Mouse (Mus musculus): ENCODE results near the gene Carm1. TPM values are rescaled to one million over a fixed set of nuclear protein-coding genes. Genes with fewer than 3 reads are reported as not detected.
A peak's percentile ranks its signal among the peaks of the same experiment; 100 is the strongest.

Gene Carm1
- polyA plus RNA-seq, 1 experiment from 2014 or later: 22.8 TPM

- WGBS: 74% methylated on average over 3 of the region's 3 CpGs
- Histone ChIP-seq H3K9me3 (replicated peaks; ENCODE audit: control insufficient read depth, low read length) (no peaks in the 10 kb centered on the region), H3K27me3 (replicated peaks; ENCODE audit: control insufficient read depth, insufficient read depth, low read length) (no peaks in the 10 kb centered on the region), H3K4me2 (ENCODE audit: low read length) (no peak overlapping the region), H3K4me1 (ENCODE audit: control insufficient read depth, insufficient read depth, low read length) (no peaks in the 10 kb centered on the region), H3K4me3 (ENCODE audit: low read depth, low read length) (no peak overlapping the region), H3K36me3 (ENCODE audit: control insufficient read depth, insufficient read depth, low read length) (peaks cover 88% of the 10 kb centered on the region), H3K27ac (ENCODE audit: low read depth, low read length) (no peak overlapping the region), H3K9ac (ENCODE audit: low read length) (no peak overlapping the region)
- ATAC-seq (no peak), DNase-seq (ENCODE audit: low spot score) (no peak)
These were observed 31.5 kb downstream of the Carm1 start for GRCm38 (mm10) chr9:21578226-21578625.

- no peak overlapping the region for H3K4me3 ChIP-seq (ENCODE audit: low read depth, low read length)
- H3K36me3 ChIP-seq (ENCODE audit: control insufficient read depth, insufficient read depth, low read length): peaks cover 92% of the 10 kb centered on the region
- H3K9ac ChIP-seq (ENCODE audit: low read length): no peak overlapping the region
- no peak overlapping the region for H3K27ac ChIP-seq (ENCODE audit: low read depth, low read length)
- WGBS: 92% methylated on average over 1 of the region's 1 CpGs
- no peaks in the 10 kb centered on the region for H3K9me3 ChIP-seq (replicated peaks; ENCODE audit: control insufficient read depth, low read length)
- no peak for ATAC-seq
- no peaks in the 10 kb centered on the region for H3K27me3 ChIP-seq (replicated peaks; ENCODE audit: control insufficient read depth, insufficient read depth, low read length)
- no peak for DNase-seq (ENCODE audit: low spot score)
- no peaks in the 10 kb centered on the region for H3K4me1 ChIP-seq (ENCODE audit: control insufficient read depth, insufficient read depth, low read length)
- H3K4me2 ChIP-seq (ENCODE audit: low read length): no peak overlapping the region
These were observed 38.7 kb downstream of the Carm1 start for GRCm38 (mm10) chr9:21585401-21585800.

- WGBS: 90% methylated on average over 23 of the region's 23 CpGs
These were observed 41.1 kb downstream of the Carm1 start for GRCm38 (mm10) chr9:21587678-21588349.

GRCm38 (mm10) chr9:21588350-21588749 is 41.7 kb downstream of the Carm1 start:
- no peak for ATAC-seq
- DNase-seq (ENCODE audit: low spot score): no peak
- Histone ChIP-seq H3K27ac (ENCODE audit: low read depth, low read length) (no peak overlapping the region), H3K4me2 (ENCODE audit: low read length) (no peak overlapping the region), H3K4me1 (ENCODE audit: control insufficient read depth, insufficient read depth, low read length) (peaks cover 7% of the 10 kb centered on the region), H3K4me3 (ENCODE audit: low read depth, low read length) (no peak overlapping the region), H3K36me3 (ENCODE audit: control insufficient read depth, insufficient read depth, low read length) (peaks cover 69% of the 10 kb centered on the region), H3K9me3 (replicated peaks; ENCODE audit: control insufficient read depth, low read length) (no peaks in the 10 kb centered on the region), H3K9ac (ENCODE audit: low read length) (no peak overlapping the region), H3K27me3 (replicated peaks; ENCODE audit: control insufficient read depth, insufficient read depth, low read length) (no peaks in the 10 kb centered on the region)
- WGBS: 92% methylated on average over 8 of the region's 8 CpGs

More at GRCm38 (mm10) chr9:21587678-21588349, 41.1 kb downstream of the Carm1 start:
- H3K36me3 ChIP-seq (ENCODE audit: control insufficient read depth, insufficient read depth, low read length): peaks cover 74% of the 10 kb centered on the region
- DNase-seq (ENCODE audit: low spot score) (no peak), ATAC-seq (no peak)
- H3K27me3 ChIP-seq (replicated peaks; ENCODE audit: control insufficient read depth, insufficient read depth, low read length): no peaks in the 10 kb centered on the region
- no peak overlapping the region for H3K4me2 ChIP-seq (ENCODE audit: low read length)
- no peak overlapping the region for H3K27ac ChIP-seq (ENCODE audit: low read depth, low read length)
- H3K4me1 ChIP-seq (ENCODE audit: control insufficient read depth, insufficient read depth, low read length): peaks cover 7% of the 10 kb centered on the region
- no peak overlapping the region for H3K4me3 ChIP-seq (ENCODE audit: low read depth, low read length)
- no peaks in the 10 kb centered on the region for H3K9me3 ChIP-seq (replicated peaks; ENCODE audit: control insufficient read depth, low read length)
- no peak overlapping the region for H3K9ac ChIP-seq (ENCODE audit: low read length)

- no peak overlapping the region for H3K4me2 ChIP-seq (ENCODE audit: low read length)
- no peak overlapping the region for H3K27ac ChIP-seq (ENCODE audit: low read depth, low read length)
- no peaks in the 10 kb centered on the region for H3K27me3 ChIP-seq (replicated peaks; ENCODE audit: control insufficient read depth, insufficient read depth, low read length)
- ATAC-seq (no peak), DNase-seq (ENCODE audit: low spot score) (no peak)
- H3K36me3 ChIP-seq (ENCODE audit: control insufficient read depth, insufficient read depth, low read length): peaks cover 62% of the 10 kb centered on the region
- peaks cover 17% of the 10 kb centered on the region for H3K4me1 ChIP-seq (ENCODE audit: control insufficient read depth, insufficient read depth, low read length)
- no peak overlapping the region for H3K9ac ChIP-seq (ENCODE audit: low read length)
- WGBS: 78% methylated on average over 5 of the region's 5 CpGs
- no peaks in the 10 kb centered on the region for H3K9me3 ChIP-seq (replicated peaks; ENCODE audit: control insufficient read depth, low read length)
- no peak overlapping the region for H3K4me3 ChIP-seq (ENCODE audit: low read depth, low read length)
These were observed 42.8 kb downstream of the Carm1 start for GRCm38 (mm10) chr9:21589538-21589937.

- DNase-seq (ENCODE audit: low spot score): no peak
- Histone ChIP-seq H3K4me3 (ENCODE audit: low read depth, low read length) (no peak overlapping the region), H3K36me3 (ENCODE audit: control insufficient read depth, insufficient read depth, low read length) (peaks cover 58% of the 10 kb centered on the region), H3K27ac (ENCODE audit: low read depth, low read length) (no peak overlapping the region), H3K4me2 (ENCODE audit: low read length) (peak overlapping the region; percentile 90; the same call in 1 of the 2 replicates), H3K27me3 (replicated peaks; ENCODE audit: control insufficient read depth, insufficient read depth, low read length) (no peaks in the 10 kb centered on the region), H3K4me1 (ENCODE audit: control insufficient read depth, insufficient read depth, low read length) (peaks cover 22% of the 10 kb centered on the region), H3K9me3 (replicated peaks; ENCODE audit: control insufficient read depth, low read length) (no peaks in the 10 kb centered on the region), H3K9ac (ENCODE audit: low read length) (no peak overlapping the region)
- no peak for ATAC-seq
- 83% methylated on average over 6 of the region's 6 CpGs for WGBS
These were observed 44.6 kb downstream of the Carm1 start for GRCm38 (mm10) chr9:21591127-21591830.

- Histone ChIP-seq H3K4me2 (ENCODE audit: low read length) (peak overlapping the region; percentile 90), H3K9me3 (replicated peaks; ENCODE audit: control insufficient read depth, low read length) (no peaks in the 10 kb centered on the region), H3K4me3 (ENCODE audit: low read depth, low read length) (peak overlapping the region; percentile 91), H3K27ac (ENCODE audit: low read depth, low read length) (peak overlapping the region; percentile 45; the same call in 1 of the 2 replicates), H3K27me3 (replicated peaks; ENCODE audit: control insufficient read depth, insufficient read depth, low read length) (no peaks in the 10 kb centered on the region), H3K4me1 (ENCODE audit: control insufficient read depth, insufficient read depth, low read length) (peaks cover 22% of the 10 kb centered on the region), H3K36me3 (ENCODE audit: control insufficient read depth, insufficient read depth, low read length) (peaks cover 51% of the 10 kb centered on the region), H3K9ac (ENCODE audit: low read length) (peak overlapping the region; percentile 92)
- DNase-seq (ENCODE audit: low spot score): no peak
- WGBS: 25% methylated on average over 17 of the region's 17 CpGs
- peak; percentile 70 for ATAC-seq
These were observed 45.4 kb downstream of the Carm1 start for GRCm38 (mm10) chr9:21591831-21592702.

GRCm38 (mm10) chr9:21592703-21593121 is 46.0 kb downstream of the Carm1 start, which contains the start of the genes Timm29 and Yipf2:
Gene Timm29, plus strand, starts transcription at chr9:21592722.
Gene Yipf2, minus strand, starts transcription at chr9:21592828.
- ATAC-seq: peak; percentile 95
- Histone ChIP-seq H3K27me3 (replicated peaks; ENCODE audit: control insufficient read depth, insufficient read depth, low read length) (no peaks in the 10 kb centered on the region), H3K9me3 (replicated peaks; ENCODE audit: control insufficient read depth, low read length) (no peaks in the 10 kb centered on the region), H3K4me2 (ENCODE audit: low read length) (peak within 1 kb of the TSS; percentile 90), H3K4me3 (ENCODE audit: low read depth, low read length) (peak within 1 kb of the TSS; percentile 91), H3K4me1 (ENCODE audit: control insufficient read depth, insufficient read depth, low read length) (peaks cover 22% of the 10 kb centered on the region), H3K36me3 (ENCODE audit: control insufficient read depth, insufficient read depth, low read length) (peaks cover 45% of the 10 kb centered on the region), H3K9ac (ENCODE audit: low read length) (peak within 1 kb of the TSS; percentile 92), H3K27ac (ENCODE audit: low read depth, low read length) (peak within 1 kb of the TSS; percentile 84)
- WGBS: 0% methylated on average over 30 of the region's 30 CpGs
- peak; percentile 99 for DNase-seq (ENCODE audit: low spot score)
